In the genomic region with DNA sequence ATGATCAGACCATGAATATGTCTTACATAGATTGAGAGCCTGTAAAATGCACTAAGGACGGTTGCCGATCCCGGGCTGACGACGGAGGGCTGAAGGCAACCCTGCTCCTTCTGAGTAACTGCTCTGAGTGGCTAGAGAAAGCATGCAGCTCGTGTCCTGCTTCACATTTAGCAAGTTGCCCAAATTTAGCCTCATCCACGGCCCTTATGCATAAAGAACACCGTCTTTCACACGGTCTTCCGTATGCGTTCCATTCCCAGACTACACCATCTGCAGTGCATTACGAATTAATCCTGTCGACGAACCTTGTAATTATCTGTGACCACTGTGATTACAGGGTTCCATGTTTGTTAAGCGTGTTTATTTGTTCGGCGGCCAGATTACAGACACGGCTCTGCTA, we compare ENCODE assay signal across 19 mouse cellular contexts. TPM values are rescaled to one million over a fixed set of nuclear protein-coding genes. Genes with fewer than 3 reads are reported as not detected.
DNase-seq lines count a peak whose midpoint lies in the region; ATAC-seq and TF ChIP-seq lines count a peak whose summit lies in the region.
"Had no signal": no experiment of that assay in that cellular context is flagged by ENCODE, and none has a peak within 500 bp of the region (broad histone marks: within the 10 kb centered on the region; RNA-seq: fewer than 3 reads in every experiment).

No protein-coding gene starts in this region.

- H3K4me2 ChIP-seq in limb, embryonic 15.5 days: no peak overlapping the region

- H3K27ac ChIP-seq in limb, embryonic 15.5 days: 0 out of 2 replicates have a peak overlapping the region, but pooled peaks have one; percentile 34
- H3K27ac ChIP-seq in olfactory bulb, adult 2 months (ENCODE audit: insufficient read depth, low read depth, low read length): peak overlapping the region; percentile 90

- no peak overlapping the region for H3K4me3 ChIP-seq in limb, embryonic 15.5 days
- H3K4me3 ChIP-seq in olfactory bulb, adult 2 months (ENCODE audit: insufficient read depth, low read depth, low read length): no peak overlapping the region
- H3K4me3 ChIP-seq: myocyte had no signal

- H3K4me1 ChIP-seq in limb, embryonic 15.5 days: peaks cover 18% of the 10 kb centered on the region
- H3K4me1 ChIP-seq in olfactory bulb, adult 2 months (ENCODE audit: control insufficient read depth, insufficient read depth, low read length): peaks cover 39% of the 10 kb centered on the region

- 41% methylated on average over 18 of the region's 18 CpGs for WGBS in limb, embryonic 15.5 days
- WGBS in olfactory bulb, adult 2 months: 22% methylated on average over 18 of the region's 18 CpGs

- no peak for TF ChIP-seq CTCF in olfactory bulb, adult 2 months (IDR thresholded peaks at IDR 0.05; ENCODE audit: insufficient read depth, low read depth, low read length)

- peak; percentile 33 for DNase-seq in embryo, embryonic 10.5 days (ENCODE audit: low spot score)
- DNase-seq in embryo, embryonic 10 days (ENCODE audit: low spot score): no peak
- DNase-seq in right cerebral cortex, postnatal 14 days: peak; percentile 25
- DNase-seq in right cerebral cortex, postnatal 25 days: no peak
- DNase-seq in retina, embryonic 14.5 days (ENCODE audit: low spot score): no peak
- DNase-seq in frontal cortex, postnatal 10 days (ENCODE audit: low spot score in 2 of 2): no peak
- DNase-seq: cerebellum, adult 11-12 months; kidney, postnatal 36 days; layer of hippocampus, postnatal 36 days; lung, adult 2 months; spleen, adult 18-20 months had no signal

- H3K9me3 ChIP-seq in limb, embryonic 15.5 days: no peaks in the 10 kb centered on the region
- H3K9me3 ChIP-seq: limb, embryonic 12.5 days had no signal

- ATAC-seq in limb, embryonic 15.5 days (ENCODE audit: insufficient number of reproducible peaks, low FRiP score, low TSS enrichment, low read depth): no peak
- ATAC-seq: inflammation-experienced regulatory T-cells, adult 6 months had no signal

- no peak for TF ChIP-seq POLR2A in olfactory bulb, adult 2 months (IDR thresholded peaks at IDR 0.05; ENCODE audit: insufficient read depth, low read depth, low read length)

- H3K9ac ChIP-seq in limb, embryonic 15.5 days: no peak overlapping the region

- peaks cover 23% of the 10 kb centered on the region for H3K27me3 ChIP-seq in limb, embryonic 15.5 days

- peaks cover 2% of the 10 kb centered on the region for H3K36me3 ChIP-seq in limb, embryonic 15.5 days

RNA-seq across cellular contexts. Expression of a gene that starts 1.4 kb away (rescaled TPM):
- 13.0 and 18.5 TPM in 2 replicates for polyA plus RNA-seq in limb, embryonic 15.5 days (2015; fragmentation: Nextera tagmentation; extraction: Ambion mirVana)
- polyA plus RNA-seq in olfactory bulb, adult 2 months (2012; ENCODE audit: insufficient read depth, insufficient read length, low replicate concordance, missing spikeins): not detected in 2 replicates
- polyA plus RNA-seq: inflammation-experienced regulatory T-cells, adult 6 months had no signal

RNA-seq across cellular contexts. Expression of a gene that starts 40.2 kb away (rescaled TPM):
- 0.20 and 0.33 TPM in 2 replicates for polyA plus RNA-seq in limb, embryonic 15.5 days (2015; fragmentation: Nextera tagmentation; extraction: Ambion mirVana)
- not detected in 2 replicates for polyA plus RNA-seq in olfactory bulb, adult 2 months (2012; ENCODE audit: insufficient read depth, insufficient read length, low replicate concordance, missing spikeins)
- polyA plus RNA-seq: lung, adult 2 months; urinary bladder, adult 2 months had no signal

RNA-seq across cellular contexts. Expression of a gene that starts 53.2 kb away (rescaled TPM):
- polyA plus RNA-seq in limb, embryonic 15.5 days (2015; fragmentation: Nextera tagmentation; extraction: Ambion mirVana): 0.08 TPM in 1 of 2 replicates, not detected in the other
- not detected in 2 replicates for polyA plus RNA-seq in olfactory bulb, adult 2 months (2012; ENCODE audit: insufficient read depth, insufficient read length, low replicate concordance, missing spikeins)
- polyA plus RNA-seq: cortical plate, adult 2 months; heart, embryonic 16.5 days; inflammation-experienced regulatory T-cells, adult 6 months; limb, embryonic 12.5 days; lung, adult 2 months; myocyte; urinary bladder, adult 2 months had no signal

RNA-seq across cellular contexts. Expression of a gene that starts 53.2 kb away (rescaled TPM):
- polyA plus RNA-seq in limb, embryonic 15.5 days (2015; fragmentation: Nextera tagmentation; extraction: Ambion mirVana): 32.5 and 34.8 TPM in 2 replicates
- polyA plus RNA-seq in olfactory bulb, adult 2 months (2012; ENCODE audit: insufficient read depth, insufficient read length, low replicate concordance, missing spikeins): not detected in 2 replicates

RNA-seq across cellular contexts. Expression of a gene that starts 53.2 kb away (rescaled TPM):
- polyA plus RNA-seq in limb, embryonic 15.5 days (2015; fragmentation: Nextera tagmentation; extraction: Ambion mirVana): 32.6 and 37.8 TPM in 2 replicates
- polyA plus RNA-seq in olfactory bulb, adult 2 months (2012; ENCODE audit: insufficient read depth, insufficient read length, low replicate concordance, missing spikeins): not detected in 2 replicates

Comparison
In these comparisons a context has a peak if more than half of its experiments do, and no peak if none do; other contexts are left out.
1. DNase-seq: peak in embryo, embryonic 10.5 days (single experiment) and right cerebral cortex, postnatal 14 days (single experiment); none in embryo, embryonic 10 days (single experiment), right cerebral cortex, postnatal 25 days (single experiment), retina, embryonic 14.5 days (single experiment) and frontal cortex, postnatal 10 days (0 of 2).
2. RNA of a gene that starts 1.4 kb away (polyA plus RNA-seq): 13.0 to 18.5 TPM in limb, embryonic 15.5 days; not detected in olfactory bulb, adult 2 months; every median in the first group is over 10 times any median in the second.